Mouse (Mus musculus) C2C12 (cell line): ENCODE results near the gene Gen1.

Experiments used
- CEBPB ChIP-seq: IDR thresholded peaks from one replicate; pipeline ENCODE4 v1.6.1; 2011; ENCODE audit warnings: low read depth, mild to moderate bottlenecking, control low read depth, moderate library complexity
- CTCF ChIP-seq: IDR thresholded peaks from one replicate; pipeline ENCODE4 v1.5.1; 2011; ENCODE audit not compliant: control insufficient read depth, insufficient read depth, insufficient read length
- FOSL1 ChIP-seq: IDR thresholded peaks from one replicate; pipeline ENCODE4 v1.8.0; 2011; ENCODE audit warnings: mild to moderate bottlenecking, low read length; ENCODE audit not compliant: poor library complexity, insufficient read depth, severe bottlenecking
- MAX ChIP-seq: IDR thresholded peaks from one replicate; pipeline ENCODE4 v1.6.1; 2011; ENCODE audit warnings: mild to moderate bottlenecking, control low read depth
- MYOD1 ChIP-seq: IDR thresholded peaks from one replicate; pipeline ENCODE4 v1.6.1; 2011; ENCODE audit warnings: low read depth; ENCODE audit not compliant: control insufficient read depth, insufficient read length
- USF1 ChIP-seq: IDR thresholded peaks from one replicate; pipeline ENCODE4 v1.6.1; 2011; ENCODE audit warnings: low read depth, mild to moderate bottlenecking, control low read depth, moderate library complexity

DNA sequence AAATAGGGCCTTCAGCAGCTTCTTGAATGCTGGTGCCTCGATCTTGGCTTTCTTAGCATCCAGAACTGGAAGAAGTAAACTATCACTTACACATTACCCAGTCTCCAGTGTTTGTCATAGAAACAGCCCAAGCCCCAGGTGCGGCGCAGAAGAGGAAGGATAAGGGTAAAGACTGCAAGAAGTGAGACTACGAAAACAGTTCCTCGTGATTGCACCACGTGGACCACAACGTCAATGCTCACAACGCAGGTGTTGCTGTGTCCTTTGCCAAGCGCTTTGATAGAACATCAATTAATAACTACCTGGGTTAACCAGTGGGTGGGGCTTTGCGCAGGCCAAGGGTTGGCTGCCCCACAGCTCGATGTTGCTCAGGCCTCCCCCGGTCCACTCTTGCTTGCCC is 64.9 kb downstream of the Gen1 start:
- TF ChIP-seq CTCF: no peak
- TF ChIP-seq CEBPB: no peak
- TF ChIP-seq FOSL1: no peak
- TF ChIP-seq USF1: no peak
- TF ChIP-seq MAX: no peak
- TF ChIP-seq MYOD1: no peak
